In genomic region chr6:54992734-54993260, GRCm38 (mm10) we compare ENCODE assay signal across 8 mouse cellular contexts. TPM values are rescaled to one million over a fixed set of nuclear protein-coding genes. Genes with fewer than 3 reads are reported as not detected.
DNase-seq lines count a peak whose midpoint lies in the region; ATAC-seq and TF ChIP-seq lines count a peak whose summit lies in the region.

Gene Ggct (minus strand): TSS chr6:54992950.

- H3K4me1 ChIP-seq in E14TG2a.4 (replicated peaks; ENCODE audit: low read depth, low read length) = peaks cover 19% of the 10 kb centered on the region
- H3K4me1 ChIP-seq in forebrain, embryonic 12.5 days = peaks cover 9% of the 10 kb centered on the region; the same call in 1 of the 2 replicates
- H3K4me1 ChIP-seq in heart, postnatal 0 days (ENCODE audit: control insufficient read depth, insufficient read depth) = no peaks in the 10 kb centered on the region
- H3K4me1 ChIP-seq in liver, embryonic 16.5 days (ENCODE audit: control insufficient read depth, low read depth, low read length) = peaks cover 18% of the 10 kb centered on the region
- peaks cover 11% of the 10 kb centered on the region for H3K4me1 ChIP-seq in neural tube, embryonic 13.5 days (replicated peaks)
- no peaks in the 10 kb centered on the region for H3K4me1 ChIP-seq in testis, adult 2 months (ENCODE audit: control insufficient read depth, insufficient read depth, low read length)

- H3K27ac ChIP-seq in forebrain, embryonic 12.5 days = 0 out of 2 replicates have a peak within 1 kb of the TSS, but pooled peaks have one; percentile 5
- no peak within 1 kb of the TSS for H3K27ac ChIP-seq in heart, postnatal 0 days (ENCODE audit: low read depth)
- H3K27ac ChIP-seq in liver, embryonic 16.5 days (ENCODE audit: low read length) = no peak within 1 kb of the TSS
- H3K27ac ChIP-seq in neural tube, embryonic 13.5 days (replicated peaks) = peak within 1 kb of the TSS; percentile 57
- H3K27ac ChIP-seq in testis, adult 2 months (ENCODE audit: control insufficient read depth, insufficient read depth, low read depth, low read length) = peak within 1 kb of the TSS; percentile 95

- DNase-seq in c-Kit-positive CD71-positive TER-119-positive erythroid progenitor cells, embryonic 14.5 days (ENCODE audit: low spot score) = peak; percentile 90
- DNase-seq in heart, postnatal 0 days (ENCODE audit: low spot score) = peak; percentile 97
- DNase-seq in kidney, postnatal 4 days = peak; percentile 94 to 97

- no peak for TF ChIP-seq EP300 in heart, postnatal 0 days (IDR thresholded peaks at IDR 0.05; ENCODE audit: low read depth)

- peaks cover 11% of the 10 kb centered on the region; the same call in 1 of the 2 replicates for H3K27me3 ChIP-seq in E14TG2a.4 (ENCODE audit: insufficient read depth, low read length)
- peaks cover 15% of the 10 kb centered on the region; the same call in 1 of the 2 replicates for H3K27me3 ChIP-seq in forebrain, embryonic 12.5 days
- H3K27me3 ChIP-seq in heart, postnatal 0 days (ENCODE audit: control insufficient read depth, insufficient read depth, low read length) = no peaks in the 10 kb centered on the region
- no peaks in the 10 kb centered on the region for H3K27me3 ChIP-seq in liver, embryonic 16.5 days (ENCODE audit: control insufficient read depth, insufficient read depth, low read depth, low read length)
- H3K27me3 ChIP-seq in neural tube, embryonic 13.5 days = no peaks in the 10 kb centered on the region
- H3K27me3 ChIP-seq in testis, adult 2 months (ENCODE audit: control insufficient read depth, insufficient read depth, low read length) = no peaks in the 10 kb centered on the region

- ATAC-seq in forebrain, embryonic 12.5 days (ENCODE audit: low FRiP score) = peak; percentile 100
- ATAC-seq in heart, postnatal 0 days (ENCODE audit: insufficient read depth, low read depth) = peak; percentile 100
- ATAC-seq in liver, embryonic 16.5 days (ENCODE audit: low read depth) = peak; percentile 100
- ATAC-seq in neural tube, embryonic 13.5 days (ENCODE audit: low read depth) = peak; percentile 100

- peak; percentile 12; the same call in 1 of the 2 replicates for TF ChIP-seq CTCF in E14TG2a.4 (conservative IDR thresholded peaks at IDR 0.05; ENCODE audit: low read length)
- peak; percentile 76 for TF ChIP-seq CTCF in heart, postnatal 0 days (IDR thresholded peaks at IDR 0.05; ENCODE audit: low read depth)
- peak; percentile 47; the same call in 1 of the 2 replicates for TF ChIP-seq CTCF in testis, adult 2 months (IDR thresholded peaks at IDR 0.05; ENCODE audit: control insufficient read depth, insufficient read depth, insufficient replicate concordance, low read depth, low read length)

- H3K9ac ChIP-seq in forebrain, embryonic 12.5 days = peak within 1 kb of the TSS; percentile 65
- peak within 1 kb of the TSS; percentile 31; the same call in 1 of the 2 replicates for H3K9ac ChIP-seq in heart, postnatal 0 days (replicated peaks; ENCODE audit: low read depth, low read length)
- peak within 1 kb of the TSS; percentile 61 for H3K9ac ChIP-seq in liver, embryonic 16.5 days (ENCODE audit: low read depth, low read length)
- H3K9ac ChIP-seq in neural tube, embryonic 13.5 days = peak within 1 kb of the TSS; percentile 63

- H3K36me3 ChIP-seq in E14TG2a.4 (ENCODE audit: insufficient read depth, low read length) = peaks cover 22% of the 10 kb centered on the region
- H3K36me3 ChIP-seq in forebrain, embryonic 12.5 days (replicated peaks) = no peaks in the 10 kb centered on the region
- H3K36me3 ChIP-seq in heart, postnatal 0 days (replicated peaks; ENCODE audit: control insufficient read depth, insufficient read depth, low read length) = no peaks in the 10 kb centered on the region
- no peaks in the 10 kb centered on the region for H3K36me3 ChIP-seq in liver, embryonic 16.5 days (ENCODE audit: control insufficient read depth, insufficient read depth)
- no peaks in the 10 kb centered on the region for H3K36me3 ChIP-seq in neural tube, embryonic 13.5 days
- H3K36me3 ChIP-seq in testis, adult 2 months (ENCODE audit: control insufficient read depth, insufficient read depth, low read length) = no peaks in the 10 kb centered on the region

- under 1% methylated on average over 41 of the region's 41 CpGs for WGBS in forebrain, embryonic 12.5 days
- WGBS in heart, postnatal 0 days = under 1% methylated on average over 40 of the region's 41 CpGs
- 0% methylated on average over 41 of the region's 41 CpGs for WGBS in liver, embryonic 16.5 days (ENCODE audit: insufficient replicate concordance)
- 0% methylated on average over 41 of the region's 41 CpGs for WGBS in neural tube, embryonic 13.5 days

- H3K9me3 ChIP-seq in E14TG2a.4 (ENCODE audit: low read length) = no peaks in the 10 kb centered on the region
- no peaks in the 10 kb centered on the region for H3K9me3 ChIP-seq in forebrain, embryonic 12.5 days
- H3K9me3 ChIP-seq in heart, postnatal 0 days (replicated peaks; ENCODE audit: control insufficient read depth, low read length) = no peaks in the 10 kb centered on the region
- no peaks in the 10 kb centered on the region for H3K9me3 ChIP-seq in liver, embryonic 16.5 days (replicated peaks; ENCODE audit: control insufficient read depth, low read length)
- H3K9me3 ChIP-seq in neural tube, embryonic 13.5 days = no peaks in the 10 kb centered on the region

- peak within 1 kb of the TSS; percentile 88 for H3K4me2 ChIP-seq in forebrain, embryonic 12.5 days
- peak within 1 kb of the TSS; percentile 72 for H3K4me2 ChIP-seq in heart, postnatal 0 days (ENCODE audit: low read depth, low read length)
- peak within 1 kb of the TSS; percentile 98 for H3K4me2 ChIP-seq in liver, embryonic 16.5 days (ENCODE audit: low read depth, low read length)
- peak within 1 kb of the TSS; percentile 74 for H3K4me2 ChIP-seq in neural tube, embryonic 13.5 days

- peak within 1 kb of the TSS; percentile 85 for H3K4me3 ChIP-seq in E14TG2a.4 (replicated peaks; ENCODE audit: low read length)
- peak within 1 kb of the TSS; percentile 55 for H3K4me3 ChIP-seq in forebrain, embryonic 12.5 days (replicated peaks)
- peak within 1 kb of the TSS; percentile 42 for H3K4me3 ChIP-seq in heart, postnatal 0 days (ENCODE audit: low read depth, low read length)
- peak within 1 kb of the TSS; percentile 64 for H3K4me3 ChIP-seq in liver, embryonic 16.5 days (ENCODE audit: low read depth, low read length)
- peak within 1 kb of the TSS; percentile 59 for H3K4me3 ChIP-seq in neural tube, embryonic 13.5 days
- H3K4me3 ChIP-seq in testis, adult 2 months (ENCODE audit: control insufficient read depth, low read depth, low read length) = peak within 1 kb of the TSS; percentile 90

- peak; percentile 88 for TF ChIP-seq POLR2A in testis, adult 2 months (IDR thresholded peaks at IDR 0.05; ENCODE audit: control insufficient read depth, low read depth, low read length)

RNA-seq across cellular contexts. Expression of gene Ggct, which starts in this region (rescaled TPM):
- 9.3 and 9.4 TPM in 2 replicates for polyA plus RNA-seq in forebrain, embryonic 12.5 days (2016; fragmentation: Nextera tagmentation; extraction: Ambion mirVana)
- total RNA-seq in heart, postnatal 0 days (2014; rRNA removed; ENCODE audit: low replicate concordance) = 0.08 and 0.11 TPM in 2 replicates
- polyA plus RNA-seq in heart, postnatal 0 days (2015; fragmentation: Nextera tagmentation; extraction: Ambion mirVana) = 6.4 and 7.0 TPM in 2 replicates
- polyA plus RNA-seq in liver, embryonic 16.5 days (2015; fragmentation: Nextera tagmentation; extraction: Ambion mirVana) = 2.9 and 3.0 TPM in 2 replicates
- 16.0 and 18.3 TPM in 2 replicates for polyA plus RNA-seq in neural tube, embryonic 13.5 days (2015; fragmentation: Nextera tagmentation; extraction: Ambion mirVana)
- 5.6 and 6.0 TPM in 2 replicates for polyA plus RNA-seq in testis, adult 2 months (2012; rRNA removed)

Comparison
In these comparisons a context has a peak if more than half of its experiments do, and no peak if none do; other contexts are left out.
1. CTCF ChIP-seq: peak in every context shown above with its lines; median percentile 76 in heart, postnatal 0 days; 47 in testis, adult 2 months; 12 in E14TG2a.4.
2. H3K27ac ChIP-seq: peak in forebrain, embryonic 12.5 days (single experiment), neural tube, embryonic 13.5 days (single experiment) and testis, adult 2 months (single experiment); none in heart, postnatal 0 days (single experiment) and liver, embryonic 16.5 days (single experiment).
3. Peak in every context shown above with its lines, with median percentiles within 50 percentile points of each other: H3K4me3 ChIP-seq, DNase-seq, ATAC-seq, H3K4me2 ChIP-seq and H3K9ac ChIP-seq.